Mouse (Mus musculus): ENCODE measurements around the gene Dlx5. TPM values are rescaled to one million over a fixed set of nuclear protein-coding genes. Genes with fewer than 3 reads are reported as not detected.

Dlx5 gene
- polyA plus RNA-seq, 1 experiment from 2014 or later, result 3.4 TPM

- Histone ChIP-seq H3K27ac (no peak overlapping the region), H3K36me3 (no peaks in the 10 kb centered on the region), H3K9me3 (0 out of 2 replicates have a peak, but pooled peaks cover 2% of the 10 kb centered on the region), H3K4me1 (replicated peaks) (peaks cover 30% of the 10 kb centered on the region), H3K4me3 (peak overlapping the region; percentile 57), H3K27me3 (ENCODE audit: insufficient read depth, poor library complexity, severe bottlenecking) (peaks cover 100% of the 10 kb centered on the region)
- DNase-seq (ENCODE audit: low spot score), result no peak
- 4% methylated on average over 11 of the region's 11 CpGs for WGBS
Observed at GRCm38 (mm10) chr6:6861798-6862428, 20.0 kb downstream of the Dlx5 start.

DNA sequence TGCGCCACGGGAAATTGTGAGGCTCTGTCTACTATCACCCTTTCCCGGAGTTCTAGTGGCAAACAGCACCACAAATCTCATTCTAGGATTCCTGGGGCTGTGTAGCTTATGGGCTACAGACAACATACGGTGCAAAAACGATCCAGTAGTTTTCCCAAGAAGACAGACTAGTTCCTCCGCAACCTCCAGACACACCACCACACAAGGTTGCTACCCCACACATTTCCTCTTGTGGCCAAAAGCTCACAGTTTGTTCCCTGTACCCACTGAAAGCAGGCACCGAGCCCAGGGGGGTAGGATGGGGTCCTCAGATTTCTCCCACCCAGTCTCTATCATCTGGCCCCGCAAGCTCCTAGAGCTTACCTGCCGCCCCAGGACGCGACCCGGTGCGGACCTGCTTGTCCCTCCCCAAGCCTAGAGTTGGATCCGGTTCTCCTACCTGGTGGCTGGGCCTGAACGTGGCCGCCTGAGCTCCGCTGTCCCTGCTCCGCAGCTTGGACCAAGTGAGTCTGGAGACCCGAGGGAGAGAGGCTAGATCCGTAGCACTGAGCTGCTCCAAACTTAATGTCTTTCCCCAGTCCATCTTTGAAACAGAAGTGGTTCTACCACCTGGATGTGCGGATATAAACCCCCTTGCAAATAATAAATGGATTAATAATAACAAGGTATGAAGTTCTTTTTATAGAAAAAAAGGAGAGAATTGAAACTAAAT, 20.6 kb downstream of the Dlx5 start:
- DNase-seq (ENCODE audit: low spot score), result peak; percentile 51
- 0 out of 2 replicates have a peak, but pooled peaks cover 2% of the 10 kb centered on the region for H3K9me3 ChIP-seq
- WGBS, result 1% methylated on average over 21 of the region's 21 CpGs
- peaks cover 100% of the 10 kb centered on the region for H3K27me3 ChIP-seq (ENCODE audit: insufficient read depth, poor library complexity, severe bottlenecking)
- H3K4me1 ChIP-seq (replicated peaks), result peaks cover 30% of the 10 kb centered on the region
- peak overlapping the region; percentile 27; the same call in 1 of the 2 replicates for H3K4me3 ChIP-seq
- no peak overlapping the region for H3K27ac ChIP-seq
- no peaks in the 10 kb centered on the region for H3K36me3 ChIP-seq

DNA sequence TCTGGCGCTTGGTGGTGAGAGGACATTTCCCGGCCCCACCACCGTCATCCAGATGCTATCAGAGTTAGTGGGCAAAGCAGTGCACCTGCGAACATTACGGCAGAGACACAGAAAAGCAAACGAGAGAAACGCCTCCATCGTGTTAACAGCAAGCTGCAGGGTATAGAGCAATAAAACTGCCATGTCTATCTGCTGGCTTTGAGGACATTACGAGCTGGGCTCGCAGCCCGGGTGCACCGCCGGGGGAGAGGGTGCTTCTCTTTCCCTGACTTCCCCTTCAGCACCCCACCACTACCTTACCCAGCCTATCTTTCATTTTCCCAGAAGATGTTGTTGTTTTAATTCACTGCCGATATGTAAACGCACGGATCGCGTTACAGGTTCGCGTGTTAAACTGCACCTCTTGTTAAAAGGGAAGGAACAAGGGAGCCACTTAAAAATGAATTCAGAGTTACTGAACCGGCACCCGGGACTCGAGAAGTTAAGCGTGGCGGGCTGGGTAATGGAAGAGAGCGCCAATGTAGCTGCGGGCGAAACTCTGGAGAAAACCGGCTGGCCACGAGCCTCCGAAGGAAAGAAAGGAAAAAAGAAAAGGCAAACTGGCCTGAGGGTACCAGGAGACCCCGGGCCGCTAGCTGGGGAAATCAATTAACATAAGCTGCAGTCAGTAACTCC, 21.3 kb downstream of the Dlx5 start:
- Histone ChIP-seq H3K27me3 (ENCODE audit: insufficient read depth, poor library complexity, severe bottlenecking) (peaks cover 100% of the 10 kb centered on the region), H3K9me3 (0 out of 2 replicates have a peak, but pooled peaks cover 2% of the 10 kb centered on the region), H3K4me1 (replicated peaks) (peaks cover 30% of the 10 kb centered on the region), H3K4me3 (peak overlapping the region; percentile 27; the same call in 1 of the 2 replicates), H3K36me3 (no peaks in the 10 kb centered on the region), H3K27ac (no peak overlapping the region)
- WGBS, result under 1% methylated on average over 33 of the region's 33 CpGs
- DNase-seq (ENCODE audit: low spot score), result peak; percentile 64

DNA sequence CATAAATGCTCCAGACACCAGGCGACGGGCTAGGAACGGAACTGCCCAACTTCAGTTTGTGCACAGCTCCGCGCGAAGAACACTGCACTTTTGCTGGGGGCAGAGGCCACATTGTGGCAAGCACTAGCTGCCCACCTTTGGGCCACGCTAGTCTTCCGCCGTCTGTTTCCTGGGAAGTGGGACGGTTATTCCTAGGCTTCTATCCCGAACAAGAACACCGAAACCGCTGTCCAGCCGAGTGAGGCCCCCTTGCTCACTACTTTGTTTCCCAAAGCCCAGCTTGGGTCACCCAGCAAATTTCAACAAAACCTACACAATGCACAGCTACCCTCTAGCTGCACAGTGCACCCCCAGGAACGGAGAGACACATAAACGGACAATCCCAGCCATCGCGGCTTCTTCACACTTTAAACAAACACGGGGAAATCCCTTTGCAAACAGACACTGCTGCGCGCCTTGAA, 21.9 kb downstream of the Dlx5 start:
- under 1% methylated on average over 21 of the region's 21 CpGs for WGBS
- Histone ChIP-seq H3K9me3 (0 out of 2 replicates have a peak, but pooled peaks cover 2% of the 10 kb centered on the region), H3K4me1 (replicated peaks) (peaks cover 30% of the 10 kb centered on the region), H3K4me3 (peak overlapping the region; percentile 27; the same call in 1 of the 2 replicates), H3K36me3 (no peaks in the 10 kb centered on the region), H3K27me3 (ENCODE audit: insufficient read depth, poor library complexity, severe bottlenecking) (peaks cover 100% of the 10 kb centered on the region), H3K27ac (no peak overlapping the region)
- DNase-seq (ENCODE audit: low spot score), result no peak

- Histone ChIP-seq H3K27me3 (ENCODE audit: insufficient read depth, poor library complexity, severe bottlenecking) (peaks cover 100% of the 10 kb centered on the region), H3K4me1 (replicated peaks) (peaks cover 29% of the 10 kb centered on the region), H3K9me3 (0 out of 2 replicates have a peak, but pooled peaks cover 2% of the 10 kb centered on the region), H3K27ac (no peak overlapping the region), H3K36me3 (no peaks in the 10 kb centered on the region), H3K4me3 (0 out of 2 replicates have a peak overlapping the region, but pooled peaks have one; percentile 27)
- WGBS, result 0% methylated on average over 19 of the region's 19 CpGs
- DNase-seq (ENCODE audit: low spot score), result no peak
Observed at GRCm38 (mm10) chr6:6859111-6859949, 22.6 kb downstream of the Dlx5 start.

DNA sequence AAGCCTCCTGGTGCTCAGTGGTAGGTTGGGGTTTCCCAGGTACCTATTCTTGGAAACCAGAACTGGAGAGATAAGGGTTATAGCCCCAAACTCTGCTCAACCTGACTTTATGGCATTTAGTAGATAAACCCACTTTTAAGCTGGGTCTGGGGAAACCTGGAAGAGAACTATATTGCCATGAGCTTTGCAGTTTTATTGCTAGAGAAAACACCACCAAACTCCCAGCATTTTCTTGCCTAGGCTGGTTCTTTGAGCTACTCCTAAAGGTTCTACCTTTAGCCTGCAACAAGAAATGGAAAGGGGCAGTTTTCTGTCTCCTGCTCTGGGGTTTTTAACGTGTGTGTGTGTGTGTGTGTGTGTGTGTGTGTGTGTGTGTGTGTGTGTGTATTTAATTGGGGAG, 23.3 kb downstream of the Dlx5 start:
- H3K9me3 ChIP-seq, result no peaks in the 10 kb centered on the region
- H3K27me3 ChIP-seq (ENCODE audit: insufficient read depth, poor library complexity, severe bottlenecking), result peaks cover 100% of the 10 kb centered on the region
- no peaks in the 10 kb centered on the region for H3K36me3 ChIP-seq
- H3K4me1 ChIP-seq (replicated peaks), result peaks cover 21% of the 10 kb centered on the region
- peak; percentile 4 for DNase-seq (ENCODE audit: low spot score)
- no peak overlapping the region for H3K4me3 ChIP-seq
- no peak overlapping the region for H3K27ac ChIP-seq
- WGBS, result 0% methylated on average over 1 of the region's 1 CpGs

GRCm38 (mm10) chr6:6857766-6858165, 24.1 kb downstream of the Dlx5 start:
- H3K27me3 ChIP-seq (ENCODE audit: insufficient read depth, poor library complexity, severe bottlenecking), result peaks cover 100% of the 10 kb centered on the region
- H3K27ac ChIP-seq, result no peak overlapping the region
- no peaks in the 10 kb centered on the region for H3K36me3 ChIP-seq
- H3K9me3 ChIP-seq, result no peaks in the 10 kb centered on the region
- H3K4me1 ChIP-seq (replicated peaks), result peaks cover 14% of the 10 kb centered on the region
- H3K4me3 ChIP-seq, result no peak overlapping the region
- no peak for DNase-seq (ENCODE audit: low spot score)
- 7% methylated on average over 2 of the region's 2 CpGs for WGBS

- 1% methylated on average over 4 of the region's 4 CpGs for WGBS
- Histone ChIP-seq H3K27ac (no peak overlapping the region), H3K36me3 (no peaks in the 10 kb centered on the region), H3K27me3 (ENCODE audit: insufficient read depth, poor library complexity, severe bottlenecking) (peaks cover 100% of the 10 kb centered on the region), H3K4me3 (no peak overlapping the region), H3K9me3 (no peaks in the 10 kb centered on the region), H3K4me1 (replicated peaks) (peaks cover 10% of the 10 kb centered on the region; the same call in 1 of the 2 replicates)
- no peak for DNase-seq (ENCODE audit: low spot score)
Observed at GRCm38 (mm10) chr6:6856881-6857280, 25.0 kb downstream of the Dlx5 start.

DNA sequence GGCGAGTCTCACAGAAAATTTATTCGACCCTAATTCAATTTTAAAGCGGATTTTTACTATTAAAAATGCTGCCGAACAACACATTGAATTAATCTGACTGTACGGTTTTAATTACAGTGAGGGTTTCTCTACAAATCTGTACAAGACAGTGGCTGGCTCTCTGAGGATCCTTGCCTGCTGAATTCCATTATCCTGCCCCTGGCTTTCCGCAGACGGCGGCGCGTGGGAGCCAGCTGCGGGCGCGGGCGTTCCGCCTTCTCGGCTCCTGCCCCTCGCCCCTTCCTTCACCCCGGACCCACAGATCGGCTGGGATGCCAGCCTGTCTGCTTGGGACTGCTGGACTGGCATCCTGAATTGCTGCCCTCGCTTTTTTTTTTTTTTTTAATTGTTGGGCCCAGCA, 25.6 kb downstream of the Dlx5 start:
- no peak overlapping the region for H3K27ac ChIP-seq
- no peak overlapping the region for H3K4me3 ChIP-seq
- WGBS, result under 1% methylated on average over 20 of the region's 20 CpGs
- peaks cover 10% of the 10 kb centered on the region; the same call in 1 of the 2 replicates for H3K4me1 ChIP-seq (replicated peaks)
- peaks cover 100% of the 10 kb centered on the region for H3K27me3 ChIP-seq (ENCODE audit: insufficient read depth, poor library complexity, severe bottlenecking)
- H3K36me3 ChIP-seq, result no peaks in the 10 kb centered on the region
- peak; percentile 46 for DNase-seq (ENCODE audit: low spot score)
- H3K9me3 ChIP-seq, result no peaks in the 10 kb centered on the region

GRCm38 (mm10) chr6:6855746-6856185, 26.1 kb downstream of the Dlx5 start:
- no peaks in the 10 kb centered on the region for H3K9me3 ChIP-seq
- no peak overlapping the region for H3K4me3 ChIP-seq
- WGBS, result under 1% methylated on average over 10 of the region's 10 CpGs
- no peak for DNase-seq (ENCODE audit: low spot score)
- peaks cover 10% of the 10 kb centered on the region; the same call in 1 of the 2 replicates for H3K4me1 ChIP-seq (replicated peaks)
- H3K27ac ChIP-seq, result no peak overlapping the region
- H3K27me3 ChIP-seq (ENCODE audit: insufficient read depth, poor library complexity, severe bottlenecking), result peaks cover 100% of the 10 kb centered on the region
- no peaks in the 10 kb centered on the region for H3K36me3 ChIP-seq

GRCm38 (mm10) chr6:6854902-6855745, 26.8 kb downstream of the Dlx5 start:
- peak; percentile 35 for DNase-seq (ENCODE audit: low spot score)
- Histone ChIP-seq H3K36me3 (no peaks in the 10 kb centered on the region), H3K9me3 (no peaks in the 10 kb centered on the region), H3K27ac (no peak overlapping the region), H3K4me3 (no peak overlapping the region), H3K27me3 (ENCODE audit: insufficient read depth, poor library complexity, severe bottlenecking) (peaks cover 100% of the 10 kb centered on the region), H3K4me1 (replicated peaks) (peaks cover 9% of the 10 kb centered on the region; the same call in 1 of the 2 replicates)
- under 1% methylated on average over 25 of the region's 25 CpGs for WGBS
